Mouse (Mus musculus): ENCODE data around the gene Pdia5.

Gene Pdia5

DNA sequence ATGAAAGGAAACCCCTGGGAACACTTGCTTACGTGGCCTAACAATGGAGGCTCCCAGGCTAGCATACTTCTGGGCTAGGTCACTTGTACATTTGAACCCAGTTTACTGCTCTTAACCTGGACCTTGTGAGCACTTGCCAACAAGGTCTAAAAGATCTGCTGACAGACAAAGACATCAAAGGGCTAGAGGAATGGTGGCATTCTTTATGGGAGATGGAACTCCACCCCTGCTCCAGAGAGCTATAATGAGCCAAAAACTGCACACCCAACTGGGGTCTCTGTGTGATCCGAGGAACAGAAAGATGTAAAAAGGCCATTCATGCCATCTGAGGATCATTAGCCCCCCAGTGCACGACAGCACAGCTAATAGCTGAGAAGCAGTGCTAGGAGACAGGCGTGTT, 6.6 kb downstream of the Pdia5 start:
- no peak for DNase-seq

DNA sequence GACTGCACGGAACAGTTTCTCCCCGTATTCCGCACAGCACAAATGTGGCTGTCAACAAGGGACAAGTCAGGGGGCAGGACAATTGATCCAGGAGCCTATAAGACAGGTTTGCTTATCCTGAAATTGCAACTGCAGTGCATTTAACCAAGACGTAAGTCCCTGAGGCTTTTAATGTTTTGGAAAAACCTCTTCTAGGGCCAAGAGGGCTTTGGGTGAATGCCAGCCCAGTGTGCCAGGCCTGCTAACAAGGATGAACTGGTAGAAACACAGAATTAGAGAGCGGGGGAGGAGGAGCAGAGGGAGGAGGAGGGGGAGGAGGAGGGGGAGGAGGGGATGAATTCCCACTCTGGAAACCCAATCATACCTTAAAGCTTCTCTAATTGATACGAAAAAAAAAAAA, 11.4 kb downstream of the Pdia5 start:
- peak; percentile 46 for DNase-seq

DNA sequence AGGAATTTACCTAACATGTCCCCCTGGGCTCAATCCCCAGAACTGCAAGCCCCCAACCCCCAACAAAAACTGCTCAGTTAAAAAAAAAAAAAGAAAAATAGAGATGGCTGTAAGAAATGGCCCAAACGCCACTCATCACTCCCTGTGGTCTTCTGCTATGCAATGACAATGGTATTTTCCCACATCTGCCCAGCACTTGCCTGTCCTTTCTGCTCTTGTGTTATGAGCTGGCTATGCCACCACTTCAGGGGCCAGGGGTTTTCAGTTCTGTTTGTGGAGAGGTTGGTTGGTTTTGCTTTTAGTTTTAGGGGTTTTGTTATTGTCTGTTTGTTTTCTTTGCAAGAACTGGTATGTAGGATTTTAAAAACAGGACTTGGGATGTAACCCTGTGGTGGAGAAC, 13.4 kb downstream of the Pdia5 start:
- DNase-seq, result no peak

DNA sequence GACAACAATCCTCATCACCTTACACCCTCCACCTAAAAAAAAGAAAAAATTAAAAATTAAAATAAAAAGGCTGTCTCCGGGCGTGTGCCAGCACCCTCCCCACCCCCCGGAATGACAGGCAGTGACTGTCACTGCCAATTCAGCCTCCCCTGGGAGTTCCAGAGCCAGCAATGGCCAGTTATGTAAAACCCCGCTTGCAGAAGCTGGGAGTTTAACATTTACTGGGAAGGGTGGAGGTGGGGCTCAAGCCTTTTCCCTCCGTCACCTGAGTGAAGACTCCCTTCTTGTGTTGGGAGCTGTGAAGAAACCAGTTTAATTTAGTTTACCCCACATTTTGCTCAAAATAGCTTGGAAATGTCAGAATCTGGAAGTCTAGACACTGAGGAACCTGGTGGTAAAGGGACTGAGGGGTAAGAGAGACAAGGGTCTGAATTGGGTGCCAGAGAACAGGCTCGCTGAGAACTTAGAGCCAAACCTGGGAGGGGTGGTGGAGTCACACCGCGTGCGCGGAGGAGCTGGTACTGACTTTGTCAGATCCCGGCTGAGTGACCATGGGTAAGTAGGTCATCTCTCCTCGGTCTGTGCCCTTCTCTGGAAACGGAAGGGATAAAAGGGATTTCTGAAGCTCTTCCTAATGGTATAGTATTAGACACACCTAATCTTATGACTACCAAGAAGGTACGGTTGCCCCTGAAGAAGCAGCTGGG, 18.0 kb downstream of the Pdia5 start:
- DNase-seq, result peak; percentile 22

DNA sequence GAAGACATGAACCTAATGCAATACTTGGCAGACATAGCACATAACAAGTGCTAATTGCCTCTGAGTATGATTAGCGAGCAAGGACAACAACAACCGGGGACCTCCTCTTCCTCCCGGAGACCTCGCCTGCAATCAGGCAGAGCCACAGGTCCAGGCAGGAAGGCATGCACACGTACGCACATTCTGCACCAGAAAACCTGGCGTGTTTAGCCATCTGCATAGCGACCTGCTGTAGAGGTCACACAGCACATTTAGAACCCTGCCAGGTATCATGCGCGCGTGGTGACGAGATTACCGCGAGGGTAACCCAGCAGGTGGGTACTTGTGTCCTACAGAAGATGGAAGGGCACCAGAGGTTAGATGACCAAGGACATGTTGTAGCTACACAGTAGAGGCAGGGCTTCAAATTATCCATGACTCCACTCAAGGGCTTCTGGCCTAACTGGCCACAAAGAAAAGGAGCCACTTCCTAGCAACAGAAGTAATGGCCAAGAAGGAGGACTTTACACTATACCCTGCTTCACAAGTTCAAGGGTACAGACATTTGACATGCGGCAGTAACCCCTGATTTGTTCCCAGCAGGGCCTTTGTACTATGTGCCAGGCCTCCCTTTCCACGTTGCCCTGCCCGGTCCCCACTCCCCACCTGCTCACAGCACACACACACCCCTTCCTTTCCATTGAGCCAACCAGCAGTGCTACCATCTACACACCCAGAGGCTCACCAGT, 18.7 kb downstream of the Pdia5 start:
- peak; percentile 27 for DNase-seq

DNA sequence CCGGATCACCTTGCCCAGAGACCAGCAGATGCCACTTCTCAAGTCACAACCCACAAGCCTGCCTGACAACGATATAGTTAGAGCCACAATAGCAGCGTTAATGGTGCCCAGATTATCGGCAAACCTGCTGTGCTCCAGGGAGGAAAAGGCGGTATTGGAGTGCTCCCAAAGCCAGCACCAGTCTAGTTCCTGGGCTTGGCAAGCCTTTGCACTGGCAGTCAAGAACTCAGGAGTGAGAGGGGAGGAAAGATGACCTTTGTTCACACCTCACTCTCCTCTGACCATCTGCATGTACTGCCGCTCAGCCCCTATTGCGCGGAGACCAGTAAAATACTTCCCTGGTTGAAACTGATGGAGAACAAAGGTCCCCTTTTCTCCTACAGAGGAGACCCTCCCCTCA, 19.7 kb downstream of the Pdia5 start:
- peak; percentile 15 for DNase-seq

DNA sequence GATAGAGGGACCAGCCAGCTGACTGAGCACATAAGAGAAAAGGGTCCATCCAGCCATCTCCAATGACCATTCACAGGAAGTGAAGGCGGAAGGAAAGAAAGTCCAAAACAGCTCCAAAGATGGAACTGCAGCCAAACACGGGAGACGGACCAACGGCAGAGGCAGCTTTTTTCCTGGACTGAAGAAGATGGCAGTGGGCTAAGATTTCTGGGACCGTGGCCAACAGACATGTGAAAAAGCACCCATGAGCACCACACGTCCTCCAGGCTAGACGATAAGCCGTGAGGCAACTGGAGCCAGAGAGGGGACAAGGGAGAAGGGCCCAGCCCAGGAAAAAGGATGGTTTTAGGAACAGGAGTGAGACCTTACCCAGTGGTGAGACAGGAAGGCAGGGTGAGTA, 20.6 kb downstream of the Pdia5 start:
- DNase-seq, result peak; percentile 29

DNA sequence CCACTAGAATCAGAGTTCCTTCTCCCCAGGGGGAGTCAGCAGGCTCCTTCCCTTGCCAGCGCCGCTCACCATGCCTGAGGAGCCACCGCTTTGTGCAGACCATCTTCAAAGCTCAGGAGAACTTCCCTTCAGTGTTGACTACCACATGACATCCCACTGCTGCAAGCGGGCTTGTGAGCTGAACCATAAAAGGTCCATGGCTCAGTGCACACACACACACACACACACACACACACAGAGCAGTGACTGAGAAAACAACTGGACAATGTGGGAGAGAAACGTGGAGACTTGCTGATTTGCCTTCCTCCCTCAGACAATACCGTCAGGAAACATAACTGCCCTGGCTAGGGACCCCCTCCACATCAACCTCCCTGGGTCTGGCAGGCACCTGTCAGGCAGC, 21.7 kb downstream of the Pdia5 start:
- DNase-seq, result peak; percentile 25

DNA sequence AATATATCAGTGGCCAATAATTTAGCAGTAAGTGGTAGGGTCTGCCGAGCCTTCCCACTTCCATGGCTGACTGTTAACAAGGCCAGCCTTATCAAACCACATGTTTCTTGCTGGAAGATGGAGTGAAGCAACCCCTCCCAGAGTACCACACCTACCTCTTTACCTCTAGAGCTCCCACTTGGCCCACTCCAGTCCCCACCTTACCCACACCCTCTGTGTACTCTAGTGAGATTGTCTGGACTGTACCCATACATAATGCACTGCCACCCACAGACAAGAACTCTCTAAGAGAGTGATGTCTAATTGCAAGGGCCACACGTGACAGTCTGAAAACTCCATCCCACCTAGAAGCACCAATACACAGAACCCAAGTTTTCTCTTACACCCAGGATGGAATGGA, 23.6 kb downstream of the Pdia5 start:
- no peak for DNase-seq

DNA sequence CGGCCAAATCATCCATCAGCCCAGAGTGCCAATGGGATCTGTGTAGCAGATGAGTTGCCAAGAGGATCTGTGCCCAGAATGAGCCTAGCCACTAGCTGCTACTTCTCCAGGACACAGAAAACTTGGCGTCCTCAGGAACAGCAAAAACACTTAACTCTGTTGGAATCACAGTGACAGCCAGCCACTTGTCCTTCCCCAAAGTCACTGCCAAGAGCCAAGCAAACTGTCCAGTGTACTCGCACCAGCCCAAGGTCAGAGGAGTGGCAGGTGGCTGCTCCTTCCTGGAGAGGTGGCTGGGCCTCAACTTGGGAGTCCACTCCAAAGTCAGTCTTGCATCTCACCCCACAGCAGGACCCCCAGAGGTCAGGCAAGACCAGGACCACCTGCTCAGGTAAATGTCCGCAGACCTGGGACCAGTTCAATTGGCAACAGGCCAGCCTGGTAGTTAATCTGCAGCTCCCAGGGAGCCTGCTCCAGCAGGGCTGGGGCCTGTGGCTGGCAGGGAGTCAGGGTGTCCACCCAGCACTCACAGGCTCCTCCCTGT, 24.8 kb downstream of the Pdia5 start:
- peak; percentile 67 for DNase-seq

DNA sequence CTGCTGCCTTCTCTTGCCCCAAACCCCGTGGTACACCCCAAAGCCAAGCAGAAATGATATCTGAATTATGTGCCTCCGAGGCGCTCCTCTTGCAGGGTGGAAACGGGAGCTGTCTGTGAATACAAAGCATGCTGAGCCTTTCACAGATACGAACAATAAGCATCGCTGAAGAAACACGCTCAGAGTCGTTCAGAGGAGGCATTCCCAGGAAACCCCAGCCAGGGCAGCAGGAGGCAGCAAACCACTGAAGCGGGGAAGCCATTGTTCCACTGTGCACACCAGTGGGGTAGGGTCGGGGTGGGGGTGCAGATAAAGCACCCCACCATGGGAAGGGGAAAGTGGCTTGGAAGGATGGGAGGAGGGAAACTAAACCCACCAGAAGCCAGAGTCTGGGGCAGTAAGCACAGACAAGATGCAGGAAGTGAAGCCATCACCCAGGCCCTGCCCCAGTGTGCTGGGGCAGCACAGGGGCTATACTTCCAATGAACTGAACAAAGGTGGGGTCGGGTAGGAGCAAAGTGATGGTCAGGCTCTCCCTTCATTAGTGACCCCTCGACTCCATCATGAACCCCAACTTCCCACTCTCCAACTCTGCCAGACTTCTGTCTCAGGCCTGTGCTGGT, 25.9 kb downstream of the Pdia5 start:
- no peak for DNase-seq

DNA sequence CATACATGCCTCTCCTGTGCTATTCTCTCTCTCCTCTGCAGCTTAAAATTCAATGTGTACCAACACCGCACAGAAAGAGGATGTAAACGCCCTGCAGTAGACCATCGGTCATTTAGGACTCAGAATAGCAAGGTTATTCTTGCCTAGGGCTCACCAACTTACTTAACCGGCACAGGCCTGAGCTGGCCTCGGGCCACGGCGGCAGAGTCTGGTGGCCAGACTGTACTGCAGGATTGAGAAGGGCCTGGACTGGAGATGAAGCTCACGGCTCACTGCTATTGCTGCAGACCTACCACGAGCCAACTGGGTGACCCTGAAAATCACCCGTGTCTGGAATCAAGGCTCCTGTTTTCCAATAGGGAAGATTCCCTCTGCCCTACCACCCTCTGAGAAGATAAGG, 27.0 kb downstream of the Pdia5 start:
- no peak for DNase-seq

DNA sequence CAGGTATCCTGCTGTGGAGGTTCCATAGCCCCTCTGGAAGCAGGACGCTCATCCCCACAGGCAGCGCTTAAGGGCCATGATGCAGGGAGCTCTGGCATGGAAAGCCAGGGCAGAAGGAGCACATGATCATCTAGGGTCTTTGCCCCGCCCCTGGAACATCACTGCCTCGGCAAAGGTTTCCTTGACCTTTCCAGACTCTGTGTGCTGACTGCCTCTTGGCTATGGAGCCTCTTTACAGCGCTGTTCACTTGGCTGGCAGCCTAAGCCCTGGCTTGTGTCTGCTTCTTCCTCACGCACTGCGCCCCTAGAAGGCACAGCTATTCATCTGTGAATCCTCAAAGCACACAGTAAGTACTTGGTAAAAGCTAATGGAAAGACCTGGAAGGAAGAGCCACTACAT, 27.7 kb downstream of the Pdia5 start:
- no peak for DNase-seq

DNA sequence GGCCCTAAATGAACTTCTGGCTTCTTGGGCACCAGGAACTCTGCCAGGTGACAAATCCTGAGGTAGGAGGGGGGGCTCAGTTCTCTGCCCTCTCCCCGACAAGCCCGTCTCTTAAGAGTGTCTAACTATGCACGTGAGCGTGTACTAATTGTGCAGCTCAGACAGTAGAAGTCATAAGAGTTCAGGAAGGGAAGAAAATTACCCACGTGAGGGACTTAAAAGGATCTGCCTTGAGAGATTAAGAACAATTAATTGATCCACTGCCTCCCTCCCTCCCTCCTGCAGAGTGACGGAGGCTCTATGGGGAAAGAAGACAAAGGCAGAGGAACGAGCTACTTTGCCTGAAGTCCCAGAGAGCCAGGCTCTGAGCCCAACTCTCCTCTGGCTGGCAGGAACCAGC, 31.1 kb downstream of the Pdia5 start:
- DNase-seq, result no peak

DNA sequence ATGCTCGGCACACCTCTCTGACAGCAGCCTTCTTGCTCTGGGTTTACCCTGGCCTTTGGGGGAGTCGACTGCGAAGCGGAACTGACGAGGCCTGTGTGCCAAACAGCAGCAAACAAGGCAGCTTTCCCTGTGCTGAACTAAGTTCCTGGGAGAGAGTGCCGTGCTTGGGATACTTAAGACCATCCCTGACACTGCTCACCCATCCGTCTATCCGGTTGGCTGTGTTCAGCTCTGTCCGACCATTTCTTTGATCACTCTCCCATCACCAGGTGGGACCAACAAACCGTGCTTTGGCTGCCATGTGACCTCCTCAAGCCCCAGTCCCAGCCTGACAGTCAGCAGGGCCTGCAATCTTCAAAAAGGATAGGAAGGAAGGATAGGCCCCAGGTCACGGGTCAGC, 32.4 kb downstream of the Pdia5 start:
- DNase-seq, result no peak

DNA sequence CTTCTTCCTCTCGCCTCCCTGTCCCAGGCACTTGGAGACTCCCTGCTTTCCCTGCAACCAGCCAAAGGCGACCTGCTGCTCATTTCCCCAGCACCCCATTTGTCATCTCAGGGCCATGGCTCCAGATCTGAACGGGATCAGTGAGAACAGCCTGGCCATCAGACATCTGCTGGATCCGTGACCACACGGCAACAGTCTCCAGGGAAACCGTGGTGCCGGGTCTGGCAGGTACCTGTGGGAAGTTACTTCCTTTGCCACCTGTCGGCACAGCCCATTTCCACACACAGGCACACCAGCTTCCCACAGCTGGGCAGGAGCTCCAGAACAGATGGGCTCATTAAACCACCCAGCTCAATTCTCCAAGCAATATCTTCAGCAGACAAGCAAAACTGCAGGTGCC, 33.2 kb downstream of the Pdia5 start:
- no peak for DNase-seq

DNA sequence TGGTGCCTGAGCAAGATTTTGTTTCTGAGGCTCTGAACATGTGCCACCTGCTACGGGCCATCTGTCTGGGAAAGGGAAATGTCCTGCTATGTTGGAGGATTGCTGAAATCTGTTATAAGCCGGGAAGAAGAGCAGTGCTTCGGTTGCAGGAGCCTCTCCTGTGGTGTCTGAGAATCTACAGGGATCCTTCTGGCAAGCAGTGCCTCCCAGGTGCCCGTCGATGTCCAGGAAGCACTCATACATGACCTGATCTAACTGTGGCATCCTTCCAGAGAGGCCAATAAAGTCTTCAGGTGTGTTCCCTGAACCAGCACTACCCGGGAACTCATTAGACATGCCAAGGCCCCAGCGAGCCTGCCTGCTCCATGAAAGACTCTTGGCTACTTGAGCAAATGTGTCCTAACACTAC, 33.7 kb downstream of the Pdia5 start:
- no peak for DNase-seq

DNA sequence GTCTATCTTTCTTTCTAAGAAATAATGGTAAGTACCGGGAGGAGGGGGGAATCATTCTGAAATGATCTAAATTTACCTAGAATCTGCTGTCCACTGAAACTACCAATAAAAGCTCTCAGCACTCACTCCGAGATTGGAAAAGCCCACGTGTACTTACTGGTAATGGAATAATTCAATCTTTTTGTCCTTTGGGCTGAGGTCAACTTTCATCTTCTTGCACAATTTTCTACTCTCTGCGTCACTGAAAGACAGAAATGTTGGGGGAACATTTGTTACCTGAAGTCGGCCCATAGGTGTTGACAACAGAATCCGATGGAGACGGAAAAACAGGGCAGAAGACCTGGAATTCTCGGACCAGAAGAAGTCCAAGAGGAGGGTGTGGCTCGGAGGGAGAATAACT, 34.4 kb downstream of the Pdia5 start:
- no peak for DNase-seq

DNA sequence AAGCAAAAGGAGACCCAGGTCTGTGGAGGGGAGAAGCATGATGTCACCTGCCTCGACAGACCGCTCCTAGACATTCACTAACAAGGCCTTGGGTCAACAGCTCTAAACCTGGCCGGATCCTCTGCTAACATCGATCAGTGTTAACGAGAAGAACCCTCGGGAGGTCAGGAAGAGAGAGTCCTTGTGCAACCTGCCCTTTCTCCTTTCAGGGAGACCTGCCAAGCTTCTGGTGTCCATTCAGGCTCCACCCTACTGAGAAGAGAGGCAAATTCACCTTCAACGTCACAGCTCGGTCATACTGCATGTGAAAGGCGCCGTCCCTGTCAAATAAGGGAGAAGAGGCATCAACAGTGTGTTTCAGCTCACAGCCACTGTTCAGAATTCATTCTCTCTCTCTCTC, 34.9 kb downstream of the Pdia5 start:
- DNase-seq, result no peak

DNA sequence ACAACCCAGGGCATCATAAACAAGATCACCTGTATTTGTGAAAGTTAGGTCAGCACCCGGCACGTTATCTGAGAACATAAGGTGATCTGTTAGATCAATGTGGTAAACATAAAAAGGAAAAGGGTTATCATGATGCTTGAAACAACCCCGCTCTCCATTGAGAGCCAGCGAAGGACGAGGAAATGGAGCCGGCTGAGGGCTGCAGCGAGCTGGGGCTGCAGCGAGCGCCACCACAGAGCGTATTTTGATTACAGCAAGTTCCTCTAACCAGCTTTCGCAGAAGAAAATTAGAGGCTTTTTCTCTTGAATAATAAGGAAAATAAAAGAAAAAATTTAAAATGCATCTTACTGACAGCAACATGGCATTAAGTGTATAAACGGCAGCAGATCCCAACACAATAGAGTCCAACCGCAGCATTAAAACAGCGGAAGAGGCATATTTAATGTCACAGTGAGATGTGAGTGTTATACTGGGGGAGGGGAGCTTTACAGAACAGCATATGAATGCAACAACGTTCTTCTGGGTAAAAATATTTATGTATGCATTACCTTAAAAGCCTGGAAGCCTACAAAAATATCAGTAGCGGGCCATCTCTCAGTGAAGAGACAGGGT, 40.5 kb downstream of the Pdia5 start:
- DNase-seq, result no peak

DNA sequence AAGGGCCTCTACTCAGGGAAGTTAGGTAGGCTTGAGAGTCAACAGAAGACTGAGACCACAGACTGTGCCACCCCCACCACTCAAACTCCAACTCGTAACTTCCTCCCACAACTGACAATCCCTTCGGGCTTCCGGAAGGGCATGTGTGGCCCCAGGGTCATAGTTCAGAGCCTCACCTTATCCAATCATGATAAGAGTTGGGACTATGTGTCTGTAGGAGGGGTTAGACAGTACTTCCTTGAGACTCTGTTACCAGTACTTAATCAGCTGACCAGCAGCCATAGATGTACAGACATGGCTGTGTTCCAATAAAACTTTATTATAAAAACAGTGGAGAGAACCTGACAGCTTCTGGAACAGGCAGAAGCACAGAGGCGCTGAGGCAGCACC, 48.7 kb downstream of the Pdia5 start:
- no peak for DNase-seq

DNA sequence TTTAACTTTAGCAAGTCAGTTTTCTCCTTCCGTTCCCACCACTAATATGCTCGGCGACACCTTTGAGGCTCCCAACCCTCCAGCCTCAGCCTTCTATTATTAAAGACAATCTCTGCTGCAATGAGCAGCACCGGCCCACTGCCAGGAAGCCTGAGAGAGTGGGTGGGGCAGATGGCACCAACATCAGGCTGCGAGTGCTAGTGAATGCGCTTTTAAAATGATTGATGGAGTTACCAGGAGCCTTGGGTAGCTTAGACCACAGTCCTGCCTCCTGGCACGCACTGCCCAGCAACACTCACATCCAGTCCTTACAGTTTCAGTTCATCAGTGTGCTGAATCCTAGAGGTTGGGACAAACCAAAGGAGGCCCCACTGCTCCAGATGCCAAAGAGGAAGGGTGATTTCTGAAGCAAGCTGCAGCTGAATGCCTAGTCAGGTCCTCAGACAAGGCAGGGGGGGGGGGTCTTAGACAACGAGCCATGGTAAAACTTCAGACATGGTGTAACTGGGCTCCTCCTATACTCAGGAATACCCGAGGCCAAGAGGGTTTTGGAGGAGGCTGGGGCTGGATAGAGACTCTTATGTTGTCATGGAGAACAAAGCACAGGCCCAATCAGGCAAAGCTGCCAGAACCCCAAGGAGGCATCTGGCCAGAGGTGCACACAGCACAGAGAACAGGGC, 49.2 kb downstream of the Pdia5 start:
- DNase-seq, result no peak

DNA sequence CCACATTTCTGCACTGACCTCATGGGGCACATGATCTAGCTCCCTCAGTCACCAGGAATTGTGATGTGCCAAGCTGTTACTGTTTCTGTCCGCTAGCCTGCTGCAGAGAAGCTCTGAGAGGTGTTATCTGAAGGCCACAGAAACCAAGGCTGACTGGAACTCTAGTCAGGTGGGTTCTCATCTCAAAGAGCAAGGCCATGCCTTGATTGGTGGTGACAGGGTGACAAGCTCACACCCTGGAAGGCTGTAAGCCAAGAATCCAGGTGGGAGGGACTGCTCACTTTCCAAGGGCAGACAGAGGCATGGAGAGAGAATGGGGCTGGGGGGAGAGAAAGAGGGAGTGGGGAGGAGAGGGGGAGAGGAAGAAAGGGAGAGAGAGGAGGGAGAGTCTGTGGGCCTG, 51.6 kb downstream of the Pdia5 start:
- DNase-seq, result no peak
